ENCODE assay signal across 8 mouse cellular contexts in the genomic region with DNA sequence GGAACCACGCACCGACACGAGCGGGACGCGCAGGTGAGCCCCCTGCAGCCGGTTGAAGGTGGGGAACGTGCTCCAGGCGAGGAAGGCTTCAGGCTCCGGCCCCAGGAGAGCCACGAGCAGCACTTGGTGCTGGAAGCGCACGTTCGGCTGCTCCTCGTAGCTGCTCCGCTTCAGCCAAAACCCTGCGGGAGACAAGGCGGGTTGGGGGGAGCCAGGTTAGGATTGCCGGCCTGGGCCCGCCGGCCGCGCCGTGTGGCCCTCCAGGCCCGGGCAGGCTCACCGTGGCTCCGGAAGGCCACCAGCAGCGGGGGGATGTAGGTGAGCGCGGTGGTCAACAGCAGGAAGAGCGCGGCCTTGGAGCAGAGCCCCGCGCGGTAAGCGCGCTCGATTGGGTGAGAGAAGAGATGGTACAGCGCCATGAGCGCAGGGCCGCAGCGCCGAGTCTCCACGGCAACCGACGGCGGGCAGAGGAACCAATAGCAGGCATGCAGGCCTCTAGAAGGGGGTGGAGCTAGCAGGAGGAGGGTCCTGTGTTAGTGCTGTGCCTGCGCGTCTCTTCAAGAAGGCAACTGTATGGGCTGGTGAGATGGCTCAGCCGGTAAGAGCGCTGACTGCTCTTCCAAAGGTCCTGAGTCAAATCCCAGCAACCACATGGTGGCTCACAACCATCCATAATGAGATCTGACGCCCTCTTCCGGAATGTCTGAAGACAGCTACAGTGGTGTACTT. TPM values are rescaled to one million over a fixed set of nuclear protein-coding genes. Genes with fewer than 3 reads are reported as not detected.
A peak's percentile ranks its signal among the peaks of the same experiment; 100 is the strongest.
DNase-seq lines count a peak whose midpoint lies in the region; ATAC-seq and TF ChIP-seq lines count a peak whose summit lies in the region.

A gene (minus strand): TSS at position 534 of the 729 bp plus-strand sequence.

- peak within 1 kb of the TSS; percentile 76 for H3K9ac ChIP-seq in embryonic facial prominence, embryonic 14.5 days (ENCODE audit: low read depth, low read length)
- peak within 1 kb of the TSS; percentile 70 for H3K9ac ChIP-seq in heart, adult 2 months (ENCODE audit: low read depth, low read length)
- peak within 1 kb of the TSS; percentile 70 for H3K9ac ChIP-seq in limb, embryonic 14.5 days (ENCODE audit: low read depth, low read length, severe bottlenecking)
- H3K9ac ChIP-seq in midbrain, postnatal 0 days (replicated peaks; ENCODE audit: low read length, poor library complexity, severe bottlenecking): peak within 1 kb of the TSS; percentile 81

- TF ChIP-seq CTCF in bone marrow, adult 2 months (IDR thresholded peaks at IDR 0.05; ENCODE audit: control insufficient read depth, insufficient read depth, low read length): no peak
- TF ChIP-seq CTCF in heart, adult 2 months (IDR thresholded peaks at IDR 0.05): 0 out of 2 replicates have a peak, but pooled peaks have one; percentile 18
- no peak for TF ChIP-seq CTCF in kidney, adult 2 months (conservative IDR thresholded peaks at IDR 0.05; ENCODE audit: insufficient read depth, insufficient read length, low read depth, low read length)
- peak; percentile 62 for TF ChIP-seq CTCF in midbrain, postnatal 0 days (IDR thresholded peaks at IDR 0.05)

- H3K36me3 ChIP-seq in embryonic facial prominence, embryonic 14.5 days (ENCODE audit: control insufficient read depth, insufficient read depth, low read length): no peaks in the 10 kb centered on the region
- no peaks in the 10 kb centered on the region for H3K36me3 ChIP-seq in heart, adult 2 months (ENCODE audit: control insufficient read depth, insufficient read depth, low read length)
- no peaks in the 10 kb centered on the region for H3K36me3 ChIP-seq in kidney, adult 2 months (ENCODE audit: control insufficient read depth, insufficient read depth, low read length)
- 0 out of 2 replicates have a peak, but pooled peaks cover 2% of the 10 kb centered on the region for H3K36me3 ChIP-seq in limb, embryonic 14.5 days (ENCODE audit: control insufficient read depth, insufficient read depth, low read length)
- H3K36me3 ChIP-seq in midbrain, postnatal 0 days (ENCODE audit: insufficient read depth, low read length): no peaks in the 10 kb centered on the region

- H3K4me3 ChIP-seq in bone marrow, adult 2 months (replicated peaks; ENCODE audit: control insufficient read depth, low read depth, low read length): peak within 1 kb of the TSS; percentile 69
- H3K4me3 ChIP-seq in embryonic facial prominence, embryonic 14.5 days (ENCODE audit: low read depth, low read length): peak within 1 kb of the TSS; percentile 79
- H3K4me3 ChIP-seq in heart, adult 2 months: peak within 1 kb of the TSS; percentile 82
- H3K4me3 ChIP-seq in kidney, adult 2 months (ENCODE audit: insufficient read depth, low read depth, low read length): peak within 1 kb of the TSS; percentile 62
- H3K4me3 ChIP-seq in limb, embryonic 14.5 days (replicated peaks; ENCODE audit: low read length): peak within 1 kb of the TSS; percentile 69
- H3K4me3 ChIP-seq in midbrain, postnatal 0 days (ENCODE audit: low read depth, low read length): peak within 1 kb of the TSS; percentile 78

- intact Hi-C loops in heart, adult 2 months (cut with DNase I): no loop called here

- DNase-seq in B cell, adult 2 months: peak; percentile 89 to 90
- peak; percentile 97 for DNase-seq in embryonic facial prominence, embryonic 14.5 days (ENCODE audit: low spot score)
- DNase-seq in heart, adult 2 months: peak; percentile 87 to 90
- peak; percentile 95 for DNase-seq in kidney, adult 2 months
- peak; percentile 94 for DNase-seq in limb, embryonic 14.5 days (ENCODE audit: low spot score)
- DNase-seq in midbrain, postnatal 0 days (ENCODE audit: low spot score): peak; percentile 97
- peak; percentile 82 to 94 for DNase-seq in spleen, postnatal 10 days (ENCODE audit: low spot score in 2 of 2)

- peak within 1 kb of the TSS; percentile 95 for H3K4me2 ChIP-seq in embryonic facial prominence, embryonic 14.5 days (ENCODE audit: low read depth, low read length)
- H3K4me2 ChIP-seq in limb, embryonic 14.5 days (replicated peaks; ENCODE audit: low read depth, low read length, severe bottlenecking): peak within 1 kb of the TSS; percentile 87
- H3K4me2 ChIP-seq in midbrain, postnatal 0 days (ENCODE audit: low read depth, low read length, poor library complexity, severe bottlenecking): peak within 1 kb of the TSS; percentile 93

- no peaks in the 10 kb centered on the region for H3K9me3 ChIP-seq in embryonic facial prominence, embryonic 14.5 days (ENCODE audit: control insufficient read depth, low read length)
- H3K9me3 ChIP-seq in limb, embryonic 14.5 days (ENCODE audit: control insufficient read depth, low read length): no peaks in the 10 kb centered on the region
- H3K9me3 ChIP-seq in midbrain, postnatal 0 days (ENCODE audit: low read length): no peaks in the 10 kb centered on the region

- no peaks in the 10 kb centered on the region for H3K79me2 ChIP-seq in heart, adult 2 months (replicated peaks; ENCODE audit: control insufficient read depth, insufficient read depth, low read length)

- TF ChIP-seq EP300 in heart, adult 2 months (IDR thresholded peaks at IDR 0.05; ENCODE audit: insufficient read depth, low read depth, low read length): no peak

- TF ChIP-seq POLR2A in bone marrow, adult 2 months (IDR thresholded peaks at IDR 0.05; ENCODE audit: borderline replicate concordance, control insufficient read depth, low read depth, low read length): peak; percentile 49; the same call in 1 of the 2 replicates
- no peak for TF ChIP-seq POLR2A in heart, adult 2 months (IDR thresholded peaks at IDR 0.05; ENCODE audit: insufficient read depth, low read depth, low read length)
- TF ChIP-seq POLR2A in kidney, adult 2 months (IDR thresholded peaks at IDR 0.05; ENCODE audit: low read depth, low read length): no peak
- TF ChIP-seq POLR2A in limb, embryonic 14.5 days (IDR thresholded peaks at IDR 0.05; ENCODE audit: borderline replicate concordance, extremely low read depth, insufficient read depth, insufficient read length): no peak

- peak within 1 kb of the TSS; percentile 59 for H3K27ac ChIP-seq in bone marrow, adult 2 months (ENCODE audit: control insufficient read depth, insufficient read depth, low read depth, low read length, poor library complexity)
- H3K27ac ChIP-seq in embryonic facial prominence, embryonic 14.5 days (replicated peaks; ENCODE audit: low read depth, low read length): peak within 1 kb of the TSS; percentile 77
- peak within 1 kb of the TSS; percentile 32; the same call in 1 of the 2 replicates for H3K27ac ChIP-seq in heart, adult 2 months
- no peak within 1 kb of the TSS for H3K27ac ChIP-seq in kidney, adult 2 months (ENCODE audit: insufficient read depth, low read depth, low read length)
- H3K27ac ChIP-seq in limb, embryonic 14.5 days (replicated peaks; ENCODE audit: low read depth, low read length): peak within 1 kb of the TSS; percentile 80
- peak within 1 kb of the TSS; percentile 89 for H3K27ac ChIP-seq in midbrain, postnatal 0 days (ENCODE audit: low read depth, low read length)

- peak; percentile 100 for ATAC-seq in embryonic facial prominence, embryonic 14.5 days (ENCODE audit: low read depth)
- peak; percentile 99 for ATAC-seq in limb, embryonic 14.5 days (ENCODE audit: low FRiP score, low read depth)
- peak; percentile 99 for ATAC-seq in midbrain, postnatal 0 days (ENCODE audit: low FRiP score)

- no peaks in the 10 kb centered on the region for H3K4me1 ChIP-seq in bone marrow, adult 2 months (ENCODE audit: control insufficient read depth, insufficient read depth, low read length)
- H3K4me1 ChIP-seq in embryonic facial prominence, embryonic 14.5 days (ENCODE audit: control insufficient read depth, insufficient read depth, low read length): peaks cover 7% of the 10 kb centered on the region
- H3K4me1 ChIP-seq in heart, adult 2 months (ENCODE audit: control insufficient read depth, insufficient read depth, low read length): no peaks in the 10 kb centered on the region
- H3K4me1 ChIP-seq in kidney, adult 2 months (ENCODE audit: control insufficient read depth, insufficient read depth, low read length): 0 out of 2 replicates have a peak, but pooled peaks cover 3% of the 10 kb centered on the region
- peaks cover 7% of the 10 kb centered on the region; the same call in 1 of the 2 replicates for H3K4me1 ChIP-seq in limb, embryonic 14.5 days (ENCODE audit: control insufficient read depth, insufficient read depth, low read length)
- H3K4me1 ChIP-seq in midbrain, postnatal 0 days (ENCODE audit: insufficient read depth, low read length): 0 out of 2 replicates have a peak, but pooled peaks cover 3% of the 10 kb centered on the region

- WGBS in bone marrow, adult 2 months: 2% methylated on average over 53 of the region's 53 CpGs
- WGBS in embryonic facial prominence, embryonic 14.5 days: under 1% methylated on average over 48 of the region's 53 CpGs
- WGBS in heart, adult 2 months: 2% methylated on average over 53 of the region's 53 CpGs
- under 1% methylated on average over 53 of the region's 53 CpGs for WGBS in kidney, adult 2 months
- 6% methylated on average over 52 of the region's 53 CpGs for WGBS in limb, embryonic 14.5 days
- WGBS in midbrain, postnatal 0 days: under 1% methylated on average over 53 of the region's 53 CpGs

- H3K27me3 ChIP-seq in embryonic facial prominence, embryonic 14.5 days (replicated peaks; ENCODE audit: control insufficient read depth, insufficient read depth, low read length): no peaks in the 10 kb centered on the region
- H3K27me3 ChIP-seq in heart, adult 2 months (ENCODE audit: control insufficient read depth, insufficient read depth, low read length): no peaks in the 10 kb centered on the region
- H3K27me3 ChIP-seq in kidney, adult 2 months (replicated peaks; ENCODE audit: control insufficient read depth, insufficient read depth, low read length): no peaks in the 10 kb centered on the region
- no peaks in the 10 kb centered on the region for H3K27me3 ChIP-seq in limb, embryonic 14.5 days (ENCODE audit: control insufficient read depth, insufficient read depth, low read length)
- H3K27me3 ChIP-seq in midbrain, postnatal 0 days (ENCODE audit: insufficient read depth, low read length): no peaks in the 10 kb centered on the region

RNA-seq across cellular contexts. Expression of the gene that starts here (rescaled TPM):
- 2.4 TPM in 1 of 2 replicates, not detected in the other for polyA plus RNA-seq in bone marrow, adult 2 months (2011; ENCODE audit: insufficient read depth, insufficient read length, low replicate concordance, missing spikeins)
- polyA plus RNA-seq in embryonic facial prominence, embryonic 14.5 days (2014; fragmentation: Nextera tagmentation; extraction: Ambion mirVana): 14.9 and 15.8 TPM in 2 replicates
- total RNA-seq in heart, adult 2 months (2021): 1 to 10 TPM; 2.1 to 2.6 TPM
- polyA plus RNA-seq in heart, adult 2 months (2012; rRNA removed): 2.1 and 3.0 TPM in 2 replicates
- polyA plus RNA-seq in kidney, adult 2 months (2012; rRNA removed): 11.2 and 13.6 TPM in 2 replicates
- 16.3 and 19.8 TPM in 2 replicates for polyA plus RNA-seq in limb, embryonic 14.5 days (2012; rRNA removed)
- polyA plus RNA-seq in limb, embryonic 14.5 days (2014; fragmentation: Nextera tagmentation; extraction: Ambion mirVana): 15.7 and 17.9 TPM in 2 replicates
- total RNA-seq in midbrain, postnatal 0 days (2014; rRNA removed): 21.3 and 23.7 TPM in 2 replicates
- polyA plus RNA-seq in midbrain, postnatal 0 days (2015; fragmentation: Nextera tagmentation; extraction: Ambion mirVana): 17.3 and 18.7 TPM in 2 replicates

Comparison
In these comparisons a context has a peak if more than half of its experiments do, and no peak if none do; other contexts are left out.
1. CTCF ChIP-seq: peak in heart, adult 2 months (single experiment) and midbrain, postnatal 0 days (single experiment); none in bone marrow, adult 2 months (single experiment) and kidney, adult 2 months (single experiment).
2. Peak in every context shown above with its lines, with median percentiles within 50 percentile points of each other: DNase-seq, H3K4me3 ChIP-seq, ATAC-seq, H3K4me2 ChIP-seq and H3K9ac ChIP-seq.